Mouse (Mus musculus) bone marrow macrophage, adult 2 months (primary cell): ENCODE data around the gene Casc3.

Experiments used
- CTCF ChIP-seq: IDR thresholded peaks from 2 replicates; pipeline ENCODE4 v1.5.1; 2012; ENCODE audit warnings: low read depth, mild to moderate bottlenecking, low read length, moderate library complexity
- POLR2A ChIP-seq: IDR thresholded peaks from 2 replicates; pipeline ENCODE4 v1.6.1; 2012; ENCODE audit warnings: mild to moderate bottlenecking, low read depth, low read length, borderline replicate concordance

DNA sequence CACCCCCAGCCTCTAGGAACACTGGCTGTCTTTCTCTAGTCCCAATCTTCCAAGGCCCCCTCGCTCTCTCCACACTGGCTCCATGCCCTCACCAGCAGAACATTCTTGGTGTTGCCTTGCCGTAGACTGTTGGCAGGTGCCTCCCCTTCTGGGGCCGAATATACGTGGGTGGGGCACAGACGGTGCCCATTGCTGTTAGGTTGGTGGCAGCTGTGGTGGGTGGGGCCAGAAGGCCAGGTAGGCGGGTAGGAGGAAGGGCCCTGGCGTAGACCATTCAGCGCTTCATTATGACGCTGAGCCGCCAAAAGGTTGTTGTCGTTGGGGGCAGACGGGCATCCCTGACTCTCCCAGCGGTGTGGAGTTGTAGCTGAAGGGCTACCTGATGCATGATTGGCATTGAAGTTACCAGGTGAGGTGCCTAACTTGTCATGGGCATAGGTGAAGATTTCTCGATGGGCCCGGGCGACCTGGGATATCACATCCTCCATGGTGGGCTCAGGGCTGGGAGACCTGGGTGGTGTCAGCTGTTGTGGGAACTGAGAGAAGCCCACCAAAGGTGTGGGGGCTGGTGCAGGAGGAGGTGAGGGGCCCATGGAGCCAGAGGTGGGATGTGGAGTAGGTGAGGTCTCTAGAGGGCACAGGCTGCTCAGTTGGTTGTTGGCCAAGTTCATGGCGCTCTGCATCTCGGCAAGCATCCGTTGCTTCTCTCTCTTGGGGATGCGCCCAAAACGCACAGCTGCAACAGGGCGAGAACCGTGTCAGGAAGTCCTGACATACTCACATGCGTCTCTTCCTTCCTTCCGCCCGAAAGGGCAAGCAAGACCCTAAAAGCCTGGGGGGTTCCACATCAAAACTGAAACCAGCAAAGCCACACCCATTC, 34.4 kb upstream of the Casc3 start:
- TF ChIP-seq POLR2A (no peak), CTCF (no peak)
